Mouse (Mus musculus): ENCODE results near the gene Mpo.

- TF ChIP-seq E2F4 (IDR thresholded peaks at IDR 0.05; ENCODE audit: insufficient read depth) (no peak), POLR2A (IDR thresholded peaks at IDR 0.05; ENCODE audit: insufficient read length, low read depth) (no peak), MAX (IDR thresholded peaks at IDR 0.05; ENCODE audit: low read depth) (no peak), TCF12 (IDR thresholded peaks at IDR 0.05; ENCODE audit: insufficient read depth, poor library complexity, severe bottlenecking) (no peak), MYOD1 (IDR thresholded peaks at IDR 0.05; ENCODE audit: control insufficient read depth in 1 of 3, insufficient read length in 2 of 3, low read depth in 2 of 3) (no peak), POLR2AphosphoS2 (IDR thresholded peaks at IDR 0.05; ENCODE audit: insufficient read length, low read depth) (no peak), USF1 (IDR thresholded peaks at IDR 0.05; ENCODE audit: low read depth) (no peak), REST (IDR thresholded peaks at IDR 0.05; ENCODE audit: insufficient read depth, insufficient read length) (no peak), MYOG (IDR thresholded peaks at IDR 0.05; ENCODE audit: control insufficient read depth in 1 of 3, insufficient read depth in 1 of 3, insufficient read length in 2 of 3, low read depth in 2 of 3) (no peak), CEBPB (IDR thresholded peaks at IDR 0.05; ENCODE audit: insufficient read depth, poor library complexity, severe bottlenecking) (no peak)
These were observed 18.0 kb downstream of the Mpo start for GRCm38 (mm10) chr11:87811396-87811795.

Data from myocyte (in vitro differentiated cells).